Mouse (Mus musculus): ENCODE results near the gene Wdr89. TPM values are rescaled to one million over a fixed set of nuclear protein-coding genes. Genes with fewer than 3 reads are reported as not detected.

The Wdr89 gene
- polyA plus RNA-seq (2012; rRNA removed) = 0.87 and 1.6 TPM in 2 replicates

DNA sequence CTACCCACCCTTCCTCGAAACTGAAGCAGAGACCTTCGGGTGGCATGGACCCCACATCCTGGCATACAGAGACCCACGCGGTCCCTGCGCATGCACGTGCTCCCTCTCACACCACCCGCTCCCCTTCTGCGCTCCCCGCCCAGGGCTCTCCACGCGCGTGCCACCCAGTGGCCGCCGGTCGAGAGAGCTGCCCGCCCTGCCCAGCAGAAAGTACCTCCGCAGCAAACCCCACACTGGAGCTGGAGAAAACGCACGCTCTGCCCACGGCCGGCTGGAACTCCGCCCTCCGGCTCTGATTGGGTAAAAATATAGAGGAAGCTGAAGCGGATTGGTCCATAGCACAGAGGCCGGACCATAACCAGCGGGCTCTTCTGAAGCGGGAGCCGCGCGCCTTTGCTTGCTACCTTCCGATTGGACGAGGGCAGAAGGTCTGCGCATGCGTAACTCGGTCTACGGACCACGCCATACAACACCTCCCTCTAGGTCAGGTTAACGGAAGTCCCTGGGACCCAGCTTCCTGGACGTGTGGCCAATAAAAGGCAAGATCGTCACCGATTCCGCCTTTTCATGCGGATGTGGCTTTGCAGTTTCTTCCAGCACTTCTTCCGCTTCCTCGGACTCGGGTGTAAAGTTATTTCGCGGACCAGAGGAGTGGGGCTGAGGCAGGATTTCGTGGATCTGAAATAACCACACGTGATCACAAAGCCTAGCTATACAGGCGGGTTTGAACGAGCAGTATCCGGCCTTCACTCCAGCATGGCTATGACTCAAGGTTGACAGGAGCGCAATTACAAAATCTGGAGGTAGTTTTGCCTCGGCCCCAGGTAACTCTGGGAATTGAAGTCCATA, at the start of gene Wdr89:
Gene Wdr89, minus strand, starts transcription at position 280 of the 849 bp plus-strand sequence.

GRCm38 (mm10) chr12:75596154-75597002, 73.0 kb downstream of the Wdr89 start, which contains the start of gene Ppp2r5e:
Ppp2r5e (minus strand) TSS chr12:75596245.

Other genes starting within 250 kb of the Wdr89 start
- 8.5 and 13.5 TPM in 2 replicates for gene Ppp2r5e, start 73.3 kb downstream of the Wdr89 start, polyA plus RNA-seq (2012; rRNA removed)
- gene Sgpp1, start 66.2 kb upstream of the Wdr89 start, polyA plus RNA-seq (2012; rRNA removed) = 24.0 and 36.1 TPM in 2 replicates
- 8.5 and 12.9 TPM in 2 replicates for gene Syne2, start 148.6 kb upstream of the Wdr89 start, polyA plus RNA-seq (2012; rRNA removed)